Mouse (Mus musculus): ENCODE measurements around the gene Ryr2.
"Not testable (repeated sequence)": the region's sequence is repeated elsewhere in the genome, so short reads cannot be mapped to it uniquely, and the experiment has no call there.

Ryr2 gene

DNA sequence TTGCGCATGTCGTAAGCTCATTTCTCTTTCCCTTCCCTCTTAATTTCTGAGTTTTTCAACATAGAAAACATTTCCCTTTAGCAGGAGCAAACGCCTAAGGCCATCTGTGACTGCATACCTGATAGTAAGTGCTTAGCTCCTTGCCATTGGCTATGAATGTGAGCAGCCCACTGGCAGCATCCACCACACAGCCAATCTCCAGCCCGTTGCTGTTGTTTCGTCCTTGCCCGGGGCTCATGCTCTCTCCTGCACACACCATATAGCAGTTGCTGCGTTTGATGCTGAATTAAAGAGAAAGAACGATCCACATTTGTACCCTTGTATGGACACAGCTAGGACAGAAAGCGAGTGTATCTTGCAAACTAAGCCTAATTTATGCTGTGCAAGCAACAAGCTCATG, 361.3 kb downstream of the Ryr2 start:
- no peak for DNase-seq

- no peak for DNase-seq
These were observed 368.5 kb downstream of the Ryr2 start for GRCm38 (mm10) chr13:11738211-11738610.

GRCm38 (mm10) chr13:11716216-11716615, 390.5 kb downstream of the Ryr2 start:
- no peak for DNase-seq

DNA sequence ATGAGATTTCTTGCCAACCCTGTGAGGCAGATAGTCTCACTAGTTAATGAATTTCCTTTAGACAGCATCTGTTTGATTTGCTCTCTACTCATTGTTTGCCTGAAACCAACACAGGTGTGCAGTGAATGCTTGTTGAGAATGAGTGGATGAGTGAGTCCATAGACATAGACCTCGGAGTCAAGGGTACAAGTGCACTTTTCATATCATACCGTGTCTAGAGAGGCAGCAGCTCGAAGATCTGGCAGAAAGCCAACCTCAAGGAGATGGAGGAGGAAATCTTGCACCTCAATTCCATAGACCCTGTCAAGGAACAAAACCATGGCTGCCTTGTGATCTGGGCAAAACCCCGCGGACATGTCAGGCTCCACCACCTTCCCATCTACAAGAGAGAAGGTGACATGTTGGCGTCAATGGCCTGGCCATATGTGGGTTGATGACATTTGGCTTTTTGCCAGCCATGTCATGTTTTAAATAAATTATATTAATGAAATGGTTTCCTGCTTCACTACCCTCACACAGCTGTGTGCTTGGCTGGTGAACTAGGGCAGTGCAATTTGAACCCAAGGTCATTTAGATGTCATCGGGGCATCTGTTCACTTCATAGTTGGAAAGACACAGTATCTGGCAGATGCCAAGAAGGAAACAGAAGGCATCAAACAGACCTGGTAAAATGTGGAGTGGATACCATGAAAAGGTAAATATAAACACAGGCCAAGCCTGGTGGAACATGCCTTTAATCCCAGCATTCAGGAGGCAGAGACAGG, 396.9 kb downstream of the Ryr2 start:
- DNase-seq, result no peak

DNA sequence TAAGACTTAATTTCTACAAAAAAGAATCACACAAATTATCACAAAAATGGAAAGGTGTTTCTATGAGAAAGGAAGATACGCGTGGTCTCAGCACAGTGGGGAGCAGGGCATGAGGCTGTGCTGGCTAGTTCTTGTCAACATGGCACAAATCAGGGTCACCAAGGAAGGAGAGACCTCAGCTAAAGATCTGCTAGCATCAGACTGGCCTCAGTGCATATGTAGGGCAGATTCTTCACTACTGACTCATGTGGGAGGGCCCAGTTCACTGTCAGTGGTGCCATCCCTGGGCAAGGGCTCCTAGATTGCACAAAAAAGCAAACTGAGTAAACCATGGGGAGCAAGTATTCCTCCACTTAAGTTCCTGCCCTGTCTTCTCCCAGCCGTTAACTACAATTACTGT, 405.0 kb downstream of the Ryr2 start:
- no peak for DNase-seq

DNA sequence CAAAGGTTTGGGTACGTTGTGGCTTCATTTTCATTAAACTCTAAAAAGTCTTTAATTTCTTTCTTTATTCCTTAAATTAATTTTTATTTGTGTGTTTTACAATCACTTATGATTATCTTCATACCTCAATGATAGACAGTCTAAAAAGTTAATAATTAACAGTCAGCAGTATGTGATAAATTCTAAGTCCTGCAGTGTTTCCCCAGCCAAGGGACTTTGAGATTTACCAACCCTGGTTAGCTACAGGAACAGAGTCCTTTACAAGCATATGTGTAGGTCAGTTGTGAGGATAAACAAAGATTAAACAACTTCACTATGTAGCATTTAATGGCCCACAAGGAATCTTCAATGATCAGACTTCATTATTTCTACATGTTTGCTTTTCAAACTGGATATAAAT, 410.2 kb downstream of the Ryr2 start:
- no peak for DNase-seq

GRCm38 (mm10) chr13:11681802-11682201, 424.9 kb downstream of the Ryr2 start:
- no peak for DNase-seq

DNA sequence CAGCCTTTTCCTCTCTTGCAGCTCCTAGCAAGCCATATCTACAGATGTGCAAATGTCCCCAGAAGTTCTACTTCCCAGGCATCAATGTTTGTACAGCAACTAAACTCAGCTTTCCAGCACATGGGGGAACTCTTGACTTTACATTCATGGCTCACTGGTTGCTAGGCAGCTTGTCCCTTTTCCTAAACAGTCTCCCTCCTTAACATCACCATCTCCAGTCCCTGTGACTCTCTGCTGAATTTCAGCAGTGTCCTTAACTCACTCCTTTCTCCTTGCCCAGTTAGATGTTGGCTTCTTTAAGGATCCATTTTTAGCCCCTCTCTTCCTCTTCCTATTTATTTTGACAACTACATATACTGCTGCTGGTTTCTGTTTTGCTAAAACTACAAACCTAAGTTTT, 443.9 kb downstream of the Ryr2 start:
- no peak for DNase-seq

GRCm38 (mm10) chr13:11644846-11645245, 461.9 kb downstream of the Ryr2 start:
- no peak for DNase-seq

DNA sequence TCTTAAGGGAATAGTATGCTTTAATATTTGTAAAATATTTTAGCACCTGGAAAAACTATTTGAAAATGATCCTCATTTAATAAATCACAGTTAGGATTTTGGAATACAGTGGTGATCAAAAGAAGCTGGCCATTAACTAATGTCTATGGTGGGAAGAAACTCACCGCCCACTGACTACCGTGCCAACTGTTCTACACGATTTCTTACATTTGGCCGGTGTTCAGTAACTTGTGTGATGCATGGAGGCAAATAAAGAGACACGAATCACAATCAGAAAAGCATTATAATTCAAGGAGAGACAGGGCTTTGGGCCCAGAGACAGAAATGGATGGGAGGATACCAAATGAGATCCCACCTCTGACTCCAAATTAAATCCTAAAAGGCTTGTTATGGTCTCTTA, 470.4 kb downstream of the Ryr2 start:
- DNase-seq, result no peak

DNA sequence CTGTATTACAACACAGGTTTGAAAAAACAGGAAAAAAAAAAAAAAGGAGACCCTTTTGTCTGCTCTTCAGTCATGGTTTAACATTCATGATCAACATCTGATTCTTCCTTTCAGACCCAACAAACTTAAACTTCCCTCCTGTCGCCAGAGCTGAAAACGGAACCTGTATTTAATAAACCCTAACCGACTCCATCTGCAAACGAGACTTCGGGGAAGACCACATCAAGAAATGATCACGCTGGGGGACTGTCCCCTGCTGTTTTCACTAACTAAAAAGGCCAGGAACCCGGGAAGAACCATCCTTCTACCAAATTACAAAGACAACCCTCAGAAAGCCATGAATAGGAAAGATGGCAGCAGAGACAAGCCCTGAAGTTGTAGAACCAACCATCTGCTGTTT, 482.2 kb downstream of the Ryr2 start:
- DNase-seq, result no peak

- DNase-seq, result no peak
These were observed 511.3 kb downstream of the Ryr2 start for GRCm38 (mm10) chr13:11595431-11595830.

- no peak for DNase-seq
These were observed 521.5 kb downstream of the Ryr2 start for GRCm38 (mm10) chr13:11585283-11585682.

DNA sequence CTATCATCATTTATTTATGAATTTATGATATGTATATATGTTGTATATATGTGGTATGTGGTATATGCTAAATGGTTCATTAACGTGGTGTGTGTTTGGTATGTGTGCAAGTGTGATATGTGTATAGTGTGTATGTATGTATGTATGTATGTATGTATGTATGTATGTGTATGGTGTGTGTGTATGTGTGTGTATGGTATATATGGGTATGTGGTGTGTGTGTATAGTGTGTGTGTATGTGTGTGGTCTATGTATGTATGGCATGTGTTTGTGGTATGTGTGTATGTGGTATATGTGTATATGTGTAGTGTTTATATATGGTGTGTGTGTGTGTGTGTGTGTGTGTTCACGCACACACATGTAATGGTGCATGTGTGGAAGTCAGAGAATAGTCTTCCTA, 534.2 kb downstream of the Ryr2 start:
- DNase-seq, result no peak

DNA sequence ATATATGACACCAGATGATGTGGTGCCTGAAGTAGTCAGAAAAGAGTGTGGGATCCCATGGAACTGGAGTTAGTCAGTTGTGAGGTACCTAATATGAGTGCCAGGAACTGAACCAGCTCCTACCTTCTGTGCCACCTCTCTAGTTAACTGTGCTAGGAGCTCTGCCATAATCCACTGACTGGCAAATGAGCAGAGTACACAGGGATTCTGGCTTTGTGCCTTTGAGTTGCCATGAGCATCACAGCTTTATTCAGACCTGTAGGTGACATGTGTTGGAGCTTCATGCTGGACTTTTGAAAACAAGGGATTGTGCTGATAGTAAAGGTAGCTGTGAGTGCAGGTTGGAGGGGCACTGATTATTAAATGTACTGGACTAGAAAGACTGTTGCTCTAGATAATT, 539.4 kb downstream of the Ryr2 start:
- DNase-seq, result no peak

DNA sequence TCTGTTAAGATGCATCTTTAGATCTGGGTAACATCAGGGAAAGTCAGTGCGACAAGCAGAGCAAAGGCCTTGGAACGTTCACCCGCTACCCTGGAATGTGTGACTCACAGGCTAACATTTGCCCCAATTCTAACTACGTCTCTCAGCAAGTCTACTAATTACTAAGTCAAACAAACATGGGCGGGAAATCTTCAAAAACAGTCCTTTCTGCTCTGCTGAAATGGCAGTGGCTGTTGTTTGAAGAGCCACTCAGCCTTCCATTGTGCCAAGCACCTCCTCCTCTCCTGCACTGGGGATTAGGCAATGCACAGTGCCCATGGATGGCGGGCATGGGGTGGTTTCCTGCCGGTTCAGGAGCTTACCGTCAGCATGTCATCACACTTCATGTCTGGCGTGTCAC, 540.3 kb downstream of the Ryr2 start:
- DNase-seq, result no peak

DNA sequence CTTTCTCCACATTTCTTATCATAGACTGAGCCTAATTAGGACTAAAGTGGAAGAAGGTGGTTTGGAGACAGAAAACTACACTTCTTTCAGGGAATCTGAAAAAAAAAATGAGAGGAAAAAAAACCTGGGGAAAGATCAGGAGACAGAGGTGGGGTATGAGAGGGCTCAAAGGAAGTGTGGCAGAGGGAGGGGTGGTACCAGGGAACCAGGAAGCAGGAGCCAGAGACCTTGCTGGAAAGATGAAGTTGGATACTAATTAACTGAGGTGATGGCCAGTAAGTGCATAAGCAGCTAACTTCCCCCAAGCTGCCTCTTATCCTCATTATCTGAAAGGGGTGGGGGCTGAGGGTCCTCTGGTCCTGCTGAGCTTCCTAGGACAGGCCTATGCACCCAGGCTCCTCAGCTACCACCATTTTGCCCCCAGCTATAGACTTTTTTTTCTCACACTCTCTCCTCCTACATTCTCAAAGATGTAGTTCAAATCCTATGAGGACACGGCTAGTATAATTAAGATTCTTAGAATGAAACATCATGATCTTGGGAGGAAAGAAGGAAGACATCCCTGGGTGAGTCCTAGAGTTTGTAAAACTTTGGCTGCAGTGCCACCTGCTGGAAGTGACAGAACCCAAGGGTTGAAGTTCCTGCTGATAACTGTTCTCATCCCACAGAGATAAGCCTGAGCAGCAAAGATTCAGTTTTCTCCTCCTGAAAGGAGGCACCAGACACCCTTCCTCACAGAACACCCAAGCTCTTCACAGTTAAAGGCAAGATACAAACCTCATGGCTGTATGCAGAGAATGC, 543.3 kb downstream of the Ryr2 start:
- DNase-seq, result peak; percentile 65

GRCm38 (mm10) chr13:11549644-11550043, 557.1 kb downstream of the Ryr2 start:
- no peak for DNase-seq

- not testable (repeated sequence) for DNase-seq
These were observed 557.6 kb downstream of the Ryr2 start for GRCm38 (mm10) chr13:11549136-11549535.

- DNase-seq, result no peak
These were observed 560.9 kb downstream of the Ryr2 start for GRCm38 (mm10) chr13:11545841-11546240.

DNA sequence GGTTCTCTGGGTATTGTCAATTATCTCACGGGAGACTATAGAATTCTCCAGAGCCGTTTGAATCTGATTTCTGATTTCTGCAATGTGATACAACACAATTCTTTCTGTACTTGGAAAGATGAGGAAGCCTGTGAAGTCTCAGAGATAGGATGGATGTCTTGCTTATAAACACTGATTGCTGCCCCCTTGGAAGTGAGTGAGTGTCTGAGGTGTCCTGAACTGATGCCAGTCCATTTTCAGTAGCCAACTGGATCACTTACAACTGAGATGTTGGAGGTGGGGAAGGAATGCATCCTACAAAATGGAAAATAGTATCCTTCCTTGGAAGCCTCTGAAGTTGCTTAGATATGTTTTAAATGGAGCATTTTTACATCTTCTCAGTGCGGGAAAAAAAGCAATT, 564.2 kb downstream of the Ryr2 start:
- DNase-seq, result no peak

DNA sequence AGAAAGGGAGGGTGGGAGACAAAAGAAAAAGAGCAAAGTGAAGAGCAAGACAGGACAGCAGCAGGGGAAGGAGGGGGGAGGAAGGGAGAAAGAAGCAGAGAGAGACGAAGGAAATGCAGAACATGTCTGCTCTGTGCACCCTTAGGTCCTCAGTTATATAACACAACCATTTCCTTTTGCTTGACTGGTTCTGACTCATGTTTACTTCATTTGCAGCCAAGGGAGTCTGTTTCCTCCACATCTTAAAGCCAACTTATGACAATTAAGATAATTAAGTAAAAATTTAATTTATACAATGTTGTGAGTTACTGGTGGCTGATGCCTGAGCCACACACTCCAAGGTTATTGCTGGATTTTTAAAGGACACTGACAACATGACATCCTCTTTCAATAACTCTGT, 569.9 kb downstream of the Ryr2 start:
- DNase-seq, result no peak

- no peak for DNase-seq
These were observed 570.9 kb downstream of the Ryr2 start for GRCm38 (mm10) chr13:11535874-11536273.

GRCm38 (mm10) chr13:11533265-11533664, 573.5 kb downstream of the Ryr2 start:
- no peak for DNase-seq
